Mouse (Mus musculus): ENCODE measurements around the gene Csf1.

Csf1 gene

GRCm38 (mm10) chr3:107759929-107760581, at the start of gene Csf1:
TSS of gene Csf1 (minus strand) at chr3:107760469.
- peak; percentile 47 for ATAC-seq (ENCODE audit: insufficient number of reproducible peaks, low FRiP score, low TSS enrichment)

GRCm38 (mm10) chr3:107808013-107808750, 47.9 kb upstream of the Csf1 start:
- ATAC-seq (ENCODE audit: insufficient number of reproducible peaks, low FRiP score, low TSS enrichment) = no peak

DNA sequence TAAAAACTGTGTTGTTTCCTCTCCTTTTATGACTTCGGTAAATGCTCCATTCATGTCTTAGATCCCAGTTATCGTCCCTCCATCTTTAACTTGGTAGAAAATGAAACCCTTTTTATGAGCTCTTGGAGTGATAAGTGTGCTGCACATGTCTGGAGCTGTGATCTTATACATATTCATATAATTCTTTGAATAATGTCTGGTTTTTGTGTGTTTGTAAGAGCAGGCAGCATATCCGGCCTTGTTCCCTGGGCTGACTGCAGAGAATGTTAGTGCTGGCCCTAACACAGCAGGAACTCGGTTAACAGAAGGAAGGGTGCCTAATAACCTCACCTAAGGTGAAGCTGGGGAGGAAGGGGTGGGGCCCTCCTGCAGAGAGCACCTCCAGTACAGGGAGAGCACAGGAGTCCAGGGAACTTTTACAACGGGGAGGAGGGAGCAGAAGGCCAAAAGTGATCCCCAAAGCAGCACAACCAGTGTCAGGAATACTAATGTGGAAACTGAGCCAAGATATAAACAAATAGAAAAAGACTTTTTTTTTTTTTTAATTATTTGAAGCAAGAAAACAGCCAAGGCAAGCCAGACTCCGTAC, 47.2 kb upstream of the Csf1 start:
- ATAC-seq (ENCODE audit: insufficient number of reproducible peaks, low FRiP score, low TSS enrichment) = no peak

- no peak for ATAC-seq (ENCODE audit: insufficient number of reproducible peaks, low FRiP score, low TSS enrichment)
Measured at GRCm38 (mm10) chr3:107806916-107807315, 46.6 kb upstream of the Csf1 start.

DNA sequence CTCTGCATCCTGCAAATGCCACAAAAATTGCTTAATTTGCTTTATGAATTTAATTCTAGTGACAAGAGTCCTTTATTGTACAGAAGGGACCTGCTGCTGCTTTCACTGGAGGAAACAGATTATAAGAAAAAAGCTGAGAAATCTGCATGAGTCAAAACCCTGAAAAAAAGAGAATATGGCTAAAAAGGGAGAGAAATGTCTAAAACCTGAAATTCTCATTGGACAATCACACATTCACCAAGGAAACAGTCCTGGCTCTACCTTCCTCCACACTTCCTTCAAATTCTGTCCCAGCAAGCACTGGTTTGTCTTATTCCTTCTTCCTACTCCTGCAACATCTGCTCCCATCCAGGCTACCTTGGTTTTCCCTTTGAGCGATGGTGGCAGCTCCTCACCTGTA, 44.5 kb upstream of the Csf1 start:
- no peak for ATAC-seq (ENCODE audit: insufficient number of reproducible peaks, low FRiP score, low TSS enrichment)

- no peak for ATAC-seq (ENCODE audit: insufficient number of reproducible peaks, low FRiP score, low TSS enrichment)
Measured at GRCm38 (mm10) chr3:107802185-107802946, 42.1 kb upstream of the Csf1 start.

- ATAC-seq (ENCODE audit: insufficient number of reproducible peaks, low FRiP score, low TSS enrichment) = no peak
Measured at GRCm38 (mm10) chr3:107798946-107799345, 38.7 kb upstream of the Csf1 start.

DNA sequence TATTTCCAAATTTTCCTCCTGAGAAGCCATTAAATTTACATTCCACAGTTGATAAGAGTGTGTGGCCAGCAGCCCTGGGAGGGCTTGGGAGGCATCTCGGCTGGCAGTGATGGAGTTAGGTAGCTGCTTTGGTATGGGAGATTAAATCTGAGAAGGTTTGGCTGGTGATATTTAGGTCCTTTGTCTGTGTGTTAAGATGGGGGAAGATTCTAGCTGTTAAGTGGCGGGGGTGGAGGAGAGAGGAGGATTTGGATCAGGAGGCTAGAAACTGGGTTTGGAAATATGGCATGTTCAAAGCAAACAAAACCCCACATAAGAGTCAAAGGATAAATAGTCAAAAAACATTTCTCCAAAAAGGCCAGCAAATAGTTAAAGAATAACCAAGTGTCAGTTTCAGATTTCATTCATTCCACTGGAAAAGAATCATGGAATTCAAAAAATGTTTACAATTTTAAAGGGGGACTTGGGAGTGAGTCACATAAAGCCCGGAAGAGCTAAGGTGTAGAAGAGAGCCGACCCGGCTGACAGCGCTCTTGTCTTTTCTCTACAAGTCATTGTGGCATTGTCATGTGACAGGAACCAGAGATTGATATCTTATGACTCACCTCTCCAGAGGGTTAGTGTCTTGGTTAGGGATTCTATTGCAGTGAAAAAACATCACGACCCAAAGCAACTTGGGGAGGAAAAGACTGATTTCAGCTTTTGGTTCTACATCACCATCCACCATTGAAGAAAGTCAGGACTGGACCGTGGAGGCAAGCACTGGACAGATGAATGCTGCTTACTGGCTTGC, 36.1 kb upstream of the Csf1 start:
- ATAC-seq (ENCODE audit: insufficient number of reproducible peaks, low FRiP score, low TSS enrichment) = no peak

DNA sequence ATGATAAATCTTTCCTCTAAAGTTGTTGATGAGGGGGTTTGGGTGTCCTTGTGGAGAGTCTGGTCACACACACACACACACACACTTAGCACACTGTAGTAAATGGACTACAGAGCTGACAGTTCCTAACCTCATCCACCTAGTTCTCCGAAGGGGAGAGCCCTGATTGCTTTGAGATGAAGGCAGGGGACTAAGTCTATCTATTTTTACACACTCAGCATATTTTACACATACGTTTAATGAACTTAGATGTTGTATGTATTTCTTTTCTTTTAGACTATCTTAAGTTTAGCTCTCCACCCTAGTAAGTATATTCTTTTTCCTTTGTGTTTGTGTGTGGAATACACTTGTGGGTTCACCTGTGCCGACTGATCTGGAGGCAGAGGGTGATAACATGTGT, 34.6 kb upstream of the Csf1 start:
- ATAC-seq (ENCODE audit: insufficient number of reproducible peaks, low FRiP score, low TSS enrichment) = no peak

- no peak for ATAC-seq (ENCODE audit: insufficient number of reproducible peaks, low FRiP score, low TSS enrichment)
Measured at GRCm38 (mm10) chr3:107793300-107794201, 33.3 kb upstream of the Csf1 start.

DNA sequence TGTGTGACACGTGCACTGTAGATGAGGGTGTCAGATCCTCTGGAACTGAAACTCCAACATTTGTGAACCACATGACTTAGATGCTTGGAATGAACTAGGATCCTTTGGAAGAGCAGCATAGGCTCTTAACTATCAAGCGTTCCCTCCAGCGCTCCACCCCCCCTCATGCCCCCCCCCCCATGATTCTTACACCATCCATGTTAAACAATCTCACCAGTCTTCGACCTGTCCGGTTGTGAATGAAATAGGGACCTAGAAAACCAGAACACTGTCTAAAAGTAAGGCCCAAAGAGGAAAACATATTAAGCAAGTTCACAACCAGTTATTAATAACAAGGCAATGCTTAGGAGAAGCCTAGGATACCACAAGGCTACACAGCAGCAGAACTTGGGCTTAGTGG, 32.5 kb upstream of the Csf1 start:
- no peak for ATAC-seq (ENCODE audit: insufficient number of reproducible peaks, low FRiP score, low TSS enrichment)

DNA sequence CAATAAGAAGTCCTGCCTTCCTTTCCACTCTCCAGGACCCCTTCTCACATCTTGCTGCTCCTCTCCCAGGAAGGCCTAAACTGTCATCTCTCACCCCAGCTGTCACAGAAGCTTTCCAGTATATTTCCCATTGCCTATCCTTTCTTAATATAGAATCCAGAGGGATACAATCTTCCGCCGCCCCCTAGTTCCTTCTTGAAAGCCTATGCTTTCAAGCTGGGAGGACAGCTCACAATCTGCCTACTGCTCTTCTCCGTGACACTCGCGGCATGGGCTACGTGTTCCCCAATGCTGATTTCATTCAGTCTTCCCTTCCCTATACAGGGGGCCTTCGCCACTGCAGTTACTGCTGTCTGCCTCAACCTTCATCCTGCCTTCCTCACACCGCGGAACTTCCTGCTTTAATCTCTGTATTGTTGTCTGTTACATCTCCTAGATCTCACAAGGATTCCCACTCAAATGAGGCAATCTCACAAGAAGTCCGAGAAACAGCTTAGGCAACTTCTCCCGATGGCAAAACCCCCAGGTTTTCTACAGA, 30.6 kb upstream of the Csf1 start:
- no peak for ATAC-seq (ENCODE audit: insufficient number of reproducible peaks, low FRiP score, low TSS enrichment)

- no peak for ATAC-seq (ENCODE audit: insufficient number of reproducible peaks, low FRiP score, low TSS enrichment)
Measured at GRCm38 (mm10) chr3:107790227-107790626, 30.0 kb upstream of the Csf1 start.

DNA sequence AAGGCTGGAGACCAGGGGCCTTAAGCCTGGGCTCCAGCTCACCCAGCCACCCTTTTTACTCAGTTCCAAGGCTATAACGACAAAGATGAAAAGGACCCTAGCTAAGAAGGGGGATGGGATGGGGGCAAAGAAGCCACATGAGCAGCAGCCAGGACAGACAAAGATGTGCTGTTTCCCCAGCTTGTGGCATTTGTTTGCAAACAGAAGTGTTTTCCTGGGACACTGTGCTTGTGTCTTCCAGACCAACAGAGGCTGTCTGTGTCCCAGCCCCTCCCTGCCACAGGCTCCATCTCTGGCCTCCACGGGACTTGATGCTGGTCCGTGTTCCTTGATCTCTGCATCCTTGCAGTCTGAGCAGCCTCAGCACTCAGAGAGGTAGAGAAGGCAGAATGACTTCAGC, 28.6 kb upstream of the Csf1 start:
- ATAC-seq (ENCODE audit: insufficient number of reproducible peaks, low FRiP score, low TSS enrichment) = no peak

GRCm38 (mm10) chr3:107787613-107788501, 27.6 kb upstream of the Csf1 start:
- no peak for ATAC-seq (ENCODE audit: insufficient number of reproducible peaks, low FRiP score, low TSS enrichment)

DNA sequence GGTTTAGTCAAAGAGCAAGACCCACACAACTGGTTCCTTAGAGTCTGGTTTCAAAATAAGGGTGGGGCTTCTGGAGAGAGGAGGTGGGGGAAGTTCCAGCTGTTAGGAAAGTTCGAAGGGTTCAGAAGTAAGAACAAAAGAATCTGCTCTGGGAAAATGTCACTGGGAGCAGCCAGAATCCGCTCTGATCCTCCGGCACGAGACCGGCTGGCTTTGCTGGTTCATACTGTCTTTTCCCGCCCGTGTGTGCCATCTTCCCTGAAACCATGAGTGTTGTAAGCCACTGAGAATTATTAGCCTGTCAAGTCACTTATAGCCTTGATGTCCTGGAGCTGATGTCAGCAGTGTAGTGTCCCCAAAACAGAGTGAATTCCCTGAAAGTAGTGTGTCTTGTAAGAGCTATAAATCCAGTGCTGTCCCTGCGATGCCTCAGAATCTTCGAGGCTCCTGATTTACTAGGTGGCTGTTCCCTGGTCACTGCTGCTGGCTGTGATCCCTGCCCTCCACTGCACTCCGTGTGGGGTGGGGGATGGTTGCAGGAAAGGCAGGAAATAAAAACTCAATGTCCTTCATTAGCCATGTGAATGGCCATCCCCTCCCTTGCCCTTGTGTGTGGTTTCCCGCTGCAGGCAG, 26.8 kb upstream of the Csf1 start:
- no peak for ATAC-seq (ENCODE audit: insufficient number of reproducible peaks, low FRiP score, low TSS enrichment)

GRCm38 (mm10) chr3:107786344-107786743, 26.1 kb upstream of the Csf1 start:
- ATAC-seq (ENCODE audit: insufficient number of reproducible peaks, low FRiP score, low TSS enrichment) = no peak

DNA sequence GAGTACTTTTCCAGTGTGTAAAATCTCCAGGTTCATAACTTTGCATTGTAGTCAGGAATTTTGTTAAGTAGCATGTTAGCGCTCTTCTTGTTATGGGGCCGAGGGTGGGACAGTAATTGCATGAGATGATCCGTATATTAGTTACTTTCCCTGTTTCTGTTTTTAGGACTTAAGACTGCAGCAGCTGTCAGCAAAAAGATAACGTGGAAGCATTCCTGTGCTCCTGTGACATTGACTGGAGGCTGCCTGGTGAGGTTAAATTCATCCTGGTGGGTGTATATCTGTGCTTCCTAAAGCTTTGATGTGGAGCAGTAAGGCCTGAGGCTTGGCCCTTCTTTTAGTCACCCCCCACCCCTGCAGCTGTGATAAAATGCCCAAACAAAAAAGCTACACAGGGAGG, 25.3 kb upstream of the Csf1 start:
- no peak for ATAC-seq (ENCODE audit: insufficient number of reproducible peaks, low FRiP score, low TSS enrichment)
